Mouse (Mus musculus) embryonic facial prominence, embryonic 12.5 days (tissue): ENCODE results near the gene Itga9. TPM values are rescaled to one million over a fixed set of nuclear protein-coding genes. Genes with fewer than 3 reads are reported as not detected.
A peak's percentile ranks its signal among the peaks of the same experiment; 100 is the strongest.

Source experiments
- ATAC-seq: fragments of 200-750 bp; cut with Nextera tagmentation; 2 replicates; pipeline ENCODE4 v1.8.0; 2017; ENCODE audit not compliant: insufficient number of reproducible peaks, insufficient read depth, low FRiP score, low TSS enrichment
- H3K27ac ChIP-seq: fragments of 300-500 bp; sonication (generic); 2 replicates; pipeline ENCODE4 v1.5.1; 2016; ENCODE audit warnings: mild to moderate bottlenecking
- H3K27me3 ChIP-seq: fragments of 300-500 bp; sonication (generic); 2 replicates; pipeline ENCODE4 v1.6.1; 2016; ENCODE audit warnings: mild to moderate bottlenecking, moderate library complexity
- H3K36me3 ChIP-seq: fragments of 300-500 bp; sonication (generic); 2 replicates; pipeline ENCODE4 v1.6.1; 2016; ENCODE audit warnings: mild to moderate bottlenecking
- H3K4me1 ChIP-seq: fragments of 300-500 bp; sonication (generic); 2 replicates; pipeline ENCODE4 v1.6.1; 2016
- H3K4me2 ChIP-seq: fragments of 300-500 bp; sonication (generic); replicated peaks from 2 replicates; pipeline ENCODE4 v1.6.1; 2016; ENCODE audit warnings: mild to moderate bottlenecking, moderate library complexity
- H3K4me3 ChIP-seq: fragments of 300-500 bp; sonication (generic); 2 replicates; pipeline ENCODE4 v1.5.1; 2016; ENCODE audit warnings: mild to moderate bottlenecking
- H3K9ac ChIP-seq: fragments of 300-500 bp; sonication (generic); 2 replicates; pipeline ENCODE4 v1.6.1; 2016; ENCODE audit warnings: mild to moderate bottlenecking, moderate library complexity
- H3K9me3 ChIP-seq: fragments of 300-500 bp; sonication (generic); 2 replicates; pipeline ENCODE4 v1.6.1; 2016; ENCODE audit warnings: mild to moderate bottlenecking, moderate library complexity
- WGBS: fragments of 180-500 bp; shearing (Covaris S2); methylation state at CpG from one replicate; pipeline ENCODE4 v1.1.7; 2016; 5-methylcytosine and 5-hydroxymethylcytosine counted together
- polyA plus RNA-seq: library from polyadenylated mRNA; unstranded; fragments of >200 nt; fragmentation: Nextera tagmentation; extraction: Ambion mirVana; gene quantifications from 2 replicates; pipeline ENCODE4 v1.2.1, GENCODE M21; 2016

Itga9 gene
- polyA plus RNA-seq, 1 experiment from 2014 or later, result 18.7 TPM

DNA sequence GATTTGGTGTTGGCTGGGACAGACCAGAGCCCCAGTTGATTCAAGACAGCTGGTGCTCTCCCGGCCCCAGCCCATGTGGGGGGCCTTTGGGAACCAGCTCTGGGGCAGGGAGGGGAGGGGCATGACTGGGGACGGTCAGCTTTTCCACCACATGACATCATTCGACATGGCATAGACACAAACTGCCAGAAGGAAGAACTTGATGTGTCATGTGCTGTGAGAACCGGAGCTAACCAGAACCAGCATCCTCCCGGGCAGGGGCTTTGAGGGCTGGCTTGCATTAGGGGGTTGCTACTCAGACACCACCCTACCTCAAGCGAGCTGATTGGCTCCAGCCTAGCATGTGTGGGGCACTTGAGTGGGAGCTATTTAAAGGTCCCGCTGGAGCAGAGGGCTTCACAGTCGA, 87.9 kb downstream of the Itga9 start:
- 23% methylated on average over 8 of the region's 8 CpGs for WGBS
- Histone ChIP-seq H3K4me1 (peaks cover 27% of the 10 kb centered on the region), H3K9me3 (no peaks in the 10 kb centered on the region), H3K36me3 (peaks cover 11% of the 10 kb centered on the region), H3K4me3 (no peak overlapping the region), H3K27ac (peak overlapping the region; percentile 61; the same call in 1 of the 2 replicates), H3K4me2 (no peak overlapping the region), H3K27me3 (no peaks in the 10 kb centered on the region), H3K9ac (no peak overlapping the region)
- ATAC-seq, result peak; percentile 89

DNA sequence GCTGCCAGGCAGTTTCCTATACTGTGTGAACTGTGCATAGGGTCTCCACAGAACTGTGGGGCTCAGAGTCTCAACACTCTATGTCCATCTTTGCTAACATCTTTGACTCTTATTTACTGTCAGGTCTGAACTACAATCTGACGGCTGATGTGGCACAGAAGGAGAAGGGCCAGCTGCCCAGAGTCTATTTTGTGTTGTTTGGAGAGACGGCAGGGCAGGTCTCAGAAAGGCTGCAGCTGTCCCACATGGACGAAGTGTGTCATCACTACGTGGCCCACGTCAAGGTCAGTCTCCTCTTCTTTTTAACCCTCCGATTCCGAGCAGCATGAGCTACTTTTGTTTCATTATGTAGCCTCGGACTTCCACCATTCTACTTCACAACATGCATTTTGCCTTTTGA, 91.7 kb downstream of the Itga9 start:
- Histone ChIP-seq H3K4me1 (peaks cover 35% of the 10 kb centered on the region), H3K36me3 (peaks cover 3% of the 10 kb centered on the region; the same call in 1 of the 2 replicates), H3K4me3 (no peak overlapping the region), H3K9ac (no peak overlapping the region), H3K27ac (no peak overlapping the region), H3K9me3 (no peaks in the 10 kb centered on the region), H3K4me2 (no peak overlapping the region), H3K27me3 (no peaks in the 10 kb centered on the region)
- 73% methylated on average over 8 of the region's 8 CpGs for WGBS
- no peak for ATAC-seq

DNA sequence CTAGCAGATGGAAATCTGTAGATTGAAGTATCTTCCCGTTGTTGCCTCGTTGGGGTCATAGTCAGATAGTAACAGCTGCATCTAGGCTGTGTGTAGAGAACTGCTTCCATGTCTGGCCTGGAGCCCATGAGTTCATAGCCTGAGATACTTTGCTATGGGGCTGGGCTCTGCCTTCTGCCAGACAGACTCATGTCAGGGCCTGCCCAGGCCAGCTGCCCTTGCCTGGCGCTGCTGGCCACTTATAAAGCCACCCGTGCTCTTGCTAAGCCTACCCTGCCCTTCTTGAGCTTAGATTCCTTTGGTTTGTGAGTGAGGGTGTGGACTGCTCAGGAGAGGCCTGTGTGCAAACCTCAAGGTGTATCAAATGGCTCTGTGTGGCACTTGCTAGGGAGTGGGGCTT, 93.2 kb downstream of the Itga9 start:
- no peak overlapping the region for H3K4me3 ChIP-seq
- H3K9ac ChIP-seq, result no peak overlapping the region
- no peak for ATAC-seq
- 94% methylated on average over 4 of the region's 4 CpGs for WGBS
- peaks cover 21% of the 10 kb centered on the region for H3K4me1 ChIP-seq
- H3K27me3 ChIP-seq, result no peaks in the 10 kb centered on the region
- no peaks in the 10 kb centered on the region for H3K9me3 ChIP-seq
- no peak overlapping the region for H3K4me2 ChIP-seq
- H3K27ac ChIP-seq, result no peak overlapping the region
- H3K36me3 ChIP-seq, result peaks cover 6% of the 10 kb centered on the region; the same call in 1 of the 2 replicates

DNA sequence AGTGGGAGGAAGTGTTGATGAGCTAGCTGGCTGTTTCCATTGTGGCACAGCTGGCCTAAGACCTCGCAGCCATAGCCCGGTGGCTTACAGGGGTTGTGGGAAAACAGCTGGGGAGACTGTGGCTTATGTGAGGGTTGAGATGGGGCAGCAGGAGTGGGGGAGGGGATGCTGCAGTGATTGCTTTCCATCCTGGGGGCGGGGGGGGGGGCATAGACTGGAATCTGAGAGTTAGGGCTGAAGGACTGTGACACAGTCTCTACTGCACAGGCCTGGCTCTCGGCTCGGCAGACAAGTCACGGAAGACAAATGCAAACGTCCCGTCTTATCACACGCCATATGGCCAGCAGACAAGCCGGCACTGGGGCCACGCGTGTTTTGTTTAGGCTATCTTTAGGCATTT, 94.4 kb downstream of the Itga9 start:
- H3K27ac ChIP-seq, result peak overlapping the region; percentile 50; the same call in 1 of the 2 replicates
- 21% methylated on average over 12 of the region's 12 CpGs for WGBS
- no peaks in the 10 kb centered on the region for H3K27me3 ChIP-seq
- peaks cover 20% of the 10 kb centered on the region for H3K4me1 ChIP-seq
- 0 out of 2 replicates have a peak, but pooled peaks have one; percentile 44 for ATAC-seq
- no peak overlapping the region for H3K4me3 ChIP-seq
- H3K9me3 ChIP-seq, result no peaks in the 10 kb centered on the region
- H3K36me3 ChIP-seq, result peaks cover 6% of the 10 kb centered on the region; the same call in 1 of the 2 replicates
- no peak overlapping the region for H3K4me2 ChIP-seq
- H3K9ac ChIP-seq, result no peak overlapping the region

DNA sequence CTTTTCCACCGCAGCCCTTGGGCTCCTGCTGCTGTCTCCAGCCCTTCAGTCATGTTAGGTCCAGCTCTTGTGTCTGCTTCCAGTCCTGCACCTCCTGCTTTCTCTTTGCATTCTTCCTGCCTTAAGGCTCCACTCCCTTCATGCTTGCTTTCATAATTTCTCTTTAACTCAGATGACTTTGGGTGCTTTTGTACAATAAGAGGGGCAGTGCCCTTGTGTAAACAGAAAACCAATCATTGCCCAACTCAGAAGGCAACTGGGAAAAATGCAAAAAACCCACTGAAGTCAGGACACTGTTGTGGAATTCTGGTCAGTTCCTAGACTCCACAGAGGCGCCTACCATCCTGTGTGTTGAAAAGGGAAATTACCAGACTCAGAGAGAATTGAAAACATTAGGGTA, 95.3 kb downstream of the Itga9 start:
- no peak overlapping the region for H3K4me3 ChIP-seq
- H3K36me3 ChIP-seq, result peaks cover 6% of the 10 kb centered on the region; the same call in 1 of the 2 replicates
- H3K9ac ChIP-seq, result no peak overlapping the region
- WGBS, result 83% methylated on average over 2 of the region's 2 CpGs
- H3K4me2 ChIP-seq, result no peak overlapping the region
- peaks cover 27% of the 10 kb centered on the region for H3K4me1 ChIP-seq
- no peaks in the 10 kb centered on the region for H3K9me3 ChIP-seq
- no peak overlapping the region for H3K27ac ChIP-seq
- no peaks in the 10 kb centered on the region for H3K27me3 ChIP-seq
- no peak for ATAC-seq

DNA sequence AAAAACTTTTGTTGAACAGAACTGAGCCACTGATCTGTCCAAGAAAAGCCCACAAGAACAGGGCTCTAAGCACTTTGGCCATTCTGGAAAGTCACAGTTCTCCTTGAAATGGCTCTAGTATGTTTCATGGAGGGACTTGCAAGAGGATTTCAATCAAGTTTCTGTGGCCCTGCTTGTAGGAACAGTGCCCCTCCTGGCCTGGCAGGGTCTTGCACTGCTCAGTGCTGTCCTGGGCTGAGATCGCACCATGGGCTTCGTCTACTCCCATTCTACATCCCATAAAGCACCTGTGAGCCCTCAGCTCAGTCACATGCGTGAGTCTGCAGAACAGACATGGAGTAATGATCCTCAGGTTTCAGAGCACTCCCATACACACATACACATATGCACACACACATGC, 96.7 kb downstream of the Itga9 start:
- Histone ChIP-seq H3K27me3 (no peaks in the 10 kb centered on the region), H3K36me3 (peaks cover 7% of the 10 kb centered on the region), H3K4me3 (no peak overlapping the region), H3K4me1 (peaks cover 28% of the 10 kb centered on the region), H3K27ac (no peak overlapping the region), H3K9me3 (no peaks in the 10 kb centered on the region; the same call in 1 of the 2 replicates), H3K4me2 (no peak overlapping the region), H3K9ac (no peak overlapping the region)
- no peak for ATAC-seq
- WGBS, result 95% methylated on average over 3 of the region's 3 CpGs

DNA sequence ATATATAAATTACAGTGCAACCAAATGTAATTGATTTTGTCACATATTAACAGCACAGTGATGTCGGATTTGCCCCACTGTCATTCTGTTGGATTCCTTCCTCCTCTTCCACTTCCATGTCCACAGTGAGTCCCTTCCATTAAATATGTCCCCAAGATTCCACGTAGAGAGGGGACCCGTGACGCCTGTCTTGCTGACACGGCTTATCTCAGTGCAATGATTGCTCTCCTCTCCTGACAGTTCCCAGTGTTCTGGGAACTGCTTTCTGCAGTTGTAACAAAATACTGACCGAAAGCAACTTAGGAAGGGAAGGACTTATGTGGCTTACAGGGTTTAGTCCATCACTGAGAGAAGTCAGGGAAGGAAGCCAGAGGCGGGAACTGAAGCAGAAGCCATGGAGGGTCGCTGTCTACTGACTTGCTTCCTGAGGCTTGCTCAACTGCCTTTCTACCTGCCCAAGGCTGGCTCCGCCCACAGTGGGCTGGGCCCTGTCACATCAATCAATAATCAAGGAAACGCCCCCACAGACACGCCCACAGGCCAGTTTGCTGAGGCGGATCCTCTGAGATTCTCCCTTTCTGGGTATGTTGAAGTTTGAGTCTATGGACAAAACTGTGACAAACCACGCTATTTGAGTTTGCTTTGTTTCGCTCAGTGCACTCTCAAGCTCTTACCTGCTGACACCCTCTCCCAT, 99.0 kb downstream of the Itga9 start:
- no peaks in the 10 kb centered on the region; the same call in 1 of the 2 replicates for H3K9me3 ChIP-seq
- no peak for ATAC-seq
- H3K4me3 ChIP-seq, result no peak overlapping the region
- 63% methylated on average over 14 of the region's 14 CpGs for WGBS
- H3K9ac ChIP-seq, result no peak overlapping the region
- no peak overlapping the region for H3K4me2 ChIP-seq
- no peaks in the 10 kb centered on the region for H3K27me3 ChIP-seq
- peaks cover 27% of the 10 kb centered on the region for H3K4me1 ChIP-seq
- H3K36me3 ChIP-seq, result peaks cover 5% of the 10 kb centered on the region; the same call in 1 of the 2 replicates
- H3K27ac ChIP-seq, result no peak overlapping the region

DNA sequence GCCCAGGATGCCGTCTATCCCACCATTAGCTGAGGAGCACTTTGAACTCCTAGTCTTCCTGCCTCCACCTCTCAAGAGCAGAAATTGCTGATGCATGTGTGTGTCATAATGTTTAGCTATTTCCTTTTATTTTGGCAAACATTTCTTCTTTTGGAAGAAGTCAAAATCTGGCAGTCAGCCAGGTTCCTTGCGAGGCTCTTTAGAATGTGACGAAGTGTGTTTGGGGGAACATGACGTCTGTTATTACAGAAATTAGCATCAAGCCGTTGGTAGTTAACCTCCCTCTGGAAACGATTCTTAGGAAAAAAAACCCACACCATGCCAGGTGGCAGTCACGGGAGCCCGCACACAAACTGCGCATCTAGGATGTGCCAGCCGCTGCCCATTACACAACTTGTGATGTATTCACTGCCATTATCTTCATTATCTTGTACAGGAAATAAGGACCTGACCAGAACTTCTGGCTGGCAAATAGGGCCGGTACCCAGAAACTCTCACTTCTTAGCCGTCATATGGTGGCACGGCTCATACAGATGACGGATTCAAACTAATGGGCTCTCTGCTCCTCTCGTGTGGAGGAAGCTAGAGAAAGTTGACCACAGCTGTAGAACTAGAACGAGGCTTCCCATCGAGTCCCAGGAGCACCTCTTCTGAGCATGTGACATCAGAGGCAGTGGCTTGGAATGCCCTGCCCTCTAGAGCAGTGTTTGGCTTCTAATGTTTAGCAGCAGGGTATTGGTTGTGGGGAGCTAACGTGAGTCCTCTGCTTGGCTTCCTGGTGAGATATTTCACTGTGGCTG, 99.9 kb downstream of the Itga9 start:
- 58% methylated on average over 18 of the region's 18 CpGs for WGBS
- H3K9me3 ChIP-seq, result no peaks in the 10 kb centered on the region; the same call in 1 of the 2 replicates
- H3K27ac ChIP-seq, result no peak overlapping the region
- no peak overlapping the region for H3K4me2 ChIP-seq
- no peaks in the 10 kb centered on the region for H3K27me3 ChIP-seq
- peaks cover 6% of the 10 kb centered on the region; the same call in 1 of the 2 replicates for H3K36me3 ChIP-seq
- no peak for ATAC-seq
- H3K4me1 ChIP-seq, result peaks cover 19% of the 10 kb centered on the region
- H3K4me3 ChIP-seq, result no peak overlapping the region
- no peak overlapping the region for H3K9ac ChIP-seq

DNA sequence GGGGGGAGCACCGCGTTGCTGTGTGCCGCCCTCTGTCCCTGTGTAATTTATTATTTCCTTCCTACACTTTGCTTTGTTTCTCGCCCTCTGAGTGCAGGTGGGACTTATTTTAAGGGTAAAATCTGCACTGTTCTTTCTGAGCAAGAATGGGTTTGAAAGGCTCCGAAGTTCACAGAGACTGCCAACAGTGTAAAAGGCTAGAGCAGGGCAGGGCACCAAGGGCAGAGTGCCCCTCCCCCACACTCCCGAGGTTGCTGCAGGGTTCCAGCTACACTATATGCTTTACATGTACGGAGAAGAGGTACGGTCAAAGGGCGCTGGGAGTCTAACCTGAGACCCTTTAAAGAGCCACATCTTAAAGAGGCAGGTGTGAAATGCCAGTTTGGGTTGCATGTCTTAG, 104.1 kb downstream of the Itga9 start:
- Histone ChIP-seq H3K4me1 (peaks cover 12% of the 10 kb centered on the region; the same call in 1 of the 2 replicates), H3K9ac (no peak overlapping the region), H3K27ac (no peak overlapping the region), H3K4me2 (no peak overlapping the region), H3K36me3 (peaks cover 7% of the 10 kb centered on the region), H3K4me3 (no peak overlapping the region), H3K9me3 (no peaks in the 10 kb centered on the region; the same call in 1 of the 2 replicates), H3K27me3 (no peaks in the 10 kb centered on the region)
- ATAC-seq, result no peak
- 62% methylated on average over 9 of the region's 9 CpGs for WGBS

DNA sequence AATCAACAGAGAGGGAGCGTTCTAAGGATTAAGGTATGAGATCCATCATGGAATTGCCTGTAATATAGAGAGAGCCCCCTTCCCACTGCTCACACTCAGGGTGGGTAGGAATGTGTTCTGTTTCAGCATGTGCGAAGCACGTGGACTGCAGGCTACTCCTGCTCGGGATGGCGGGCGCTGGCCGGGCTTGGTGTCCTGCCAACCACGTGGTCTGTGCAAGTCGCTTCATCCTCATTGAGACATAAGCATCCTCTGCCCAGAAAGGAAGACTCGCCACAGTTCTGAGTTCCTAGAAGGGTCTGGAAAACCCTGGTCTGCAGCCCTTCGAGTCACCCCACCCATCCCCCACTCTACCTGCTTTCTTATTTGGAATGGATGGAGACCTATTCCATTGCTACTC, 105.3 kb downstream of the Itga9 start:
- no peaks in the 10 kb centered on the region for H3K27me3 ChIP-seq
- peaks cover 7% of the 10 kb centered on the region for H3K36me3 ChIP-seq
- H3K27ac ChIP-seq, result no peak overlapping the region
- no peak overlapping the region for H3K4me3 ChIP-seq
- no peaks in the 10 kb centered on the region; the same call in 1 of the 2 replicates for H3K9me3 ChIP-seq
- 82% methylated on average over 11 of the region's 11 CpGs for WGBS
- H3K4me2 ChIP-seq, result no peak overlapping the region
- no peak overlapping the region for H3K9ac ChIP-seq
- H3K4me1 ChIP-seq, result peaks cover 3% of the 10 kb centered on the region; the same call in 1 of the 2 replicates
- no peak for ATAC-seq

DNA sequence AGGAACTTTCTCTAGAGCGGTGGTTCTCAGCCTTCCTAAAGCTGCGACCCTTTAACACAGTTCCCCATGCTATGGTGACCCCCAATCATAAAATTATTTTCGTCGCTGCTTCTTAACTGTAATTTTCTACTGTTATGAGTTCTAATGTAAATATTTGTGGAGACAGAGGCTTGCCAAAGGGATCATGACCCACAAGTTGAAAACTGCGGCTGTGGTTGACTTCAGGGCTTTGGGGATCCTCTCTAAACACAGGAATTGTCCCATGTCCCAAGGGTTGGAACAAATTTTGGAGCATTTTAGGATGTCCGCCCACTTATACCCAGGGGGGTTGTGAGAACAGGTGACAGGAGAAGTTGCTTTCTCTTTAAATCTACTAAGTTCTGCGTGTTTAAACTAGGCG, 107.0 kb downstream of the Itga9 start:
- 86% methylated on average over 8 of the region's 8 CpGs for WGBS
- Histone ChIP-seq H3K27ac (no peak overlapping the region), H3K9me3 (no peaks in the 10 kb centered on the region), H3K4me2 (no peak overlapping the region), H3K36me3 (peaks cover 5% of the 10 kb centered on the region; the same call in 1 of the 2 replicates), H3K4me1 (0 out of 2 replicates have a peak, but pooled peaks cover 2% of the 10 kb centered on the region), H3K27me3 (no peaks in the 10 kb centered on the region), H3K9ac (no peak overlapping the region), H3K4me3 (no peak overlapping the region)
- ATAC-seq, result no peak
